Mouse (Mus musculus) left cerebral cortex, adult 9 months (tissue): ENCODE measurements around the gene Gimap7.

Experiments used
- DNase-seq, 2 experiments: peaks; one replicate each; pipeline ENCODE4 v3.0.0; 2022; ENCODE audit warnings: low spot score in 2 of 2

Gene Gimap7

GRCm38 (mm10) chr6:48741273-48741672, 22.9 kb downstream of the Gimap7 start:
- no peak for DNase-seq

DNA sequence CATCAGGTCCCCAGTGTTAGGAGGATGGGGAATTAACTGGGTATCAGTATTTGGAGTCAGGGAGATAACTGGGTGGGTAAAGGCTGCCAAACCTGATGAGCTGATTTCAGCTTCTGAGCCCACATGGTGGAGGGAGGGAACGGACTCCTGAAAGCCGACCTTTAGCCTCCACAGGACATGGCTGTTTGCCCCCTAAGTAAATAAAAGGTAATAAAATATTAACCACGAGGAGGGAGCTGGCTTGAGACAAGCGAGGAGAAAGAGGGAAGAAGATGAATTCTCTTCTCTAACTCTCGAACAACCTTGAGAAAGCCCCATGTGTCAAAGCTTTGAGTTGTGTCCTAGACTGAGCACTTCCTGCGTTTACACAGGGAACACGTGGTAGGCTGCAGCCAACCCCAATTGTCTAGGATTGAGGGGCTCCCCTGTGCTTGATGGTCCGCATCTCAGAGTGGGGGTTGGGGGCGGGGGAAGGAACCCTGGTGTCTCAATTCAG, 23.3 kb downstream of the Gimap7 start:
- no peak for DNase-seq

GRCm38 (mm10) chr6:48742422-48743351, 24.3 kb downstream of the Gimap7 start:
- peak in 1 of 2 experiments; percentile 13 for DNase-seq

- DNase-seq = no peak
These were observed 27.1 kb downstream of the Gimap7 start for GRCm38 (mm10) chr6:48745490-48745889.

DNA sequence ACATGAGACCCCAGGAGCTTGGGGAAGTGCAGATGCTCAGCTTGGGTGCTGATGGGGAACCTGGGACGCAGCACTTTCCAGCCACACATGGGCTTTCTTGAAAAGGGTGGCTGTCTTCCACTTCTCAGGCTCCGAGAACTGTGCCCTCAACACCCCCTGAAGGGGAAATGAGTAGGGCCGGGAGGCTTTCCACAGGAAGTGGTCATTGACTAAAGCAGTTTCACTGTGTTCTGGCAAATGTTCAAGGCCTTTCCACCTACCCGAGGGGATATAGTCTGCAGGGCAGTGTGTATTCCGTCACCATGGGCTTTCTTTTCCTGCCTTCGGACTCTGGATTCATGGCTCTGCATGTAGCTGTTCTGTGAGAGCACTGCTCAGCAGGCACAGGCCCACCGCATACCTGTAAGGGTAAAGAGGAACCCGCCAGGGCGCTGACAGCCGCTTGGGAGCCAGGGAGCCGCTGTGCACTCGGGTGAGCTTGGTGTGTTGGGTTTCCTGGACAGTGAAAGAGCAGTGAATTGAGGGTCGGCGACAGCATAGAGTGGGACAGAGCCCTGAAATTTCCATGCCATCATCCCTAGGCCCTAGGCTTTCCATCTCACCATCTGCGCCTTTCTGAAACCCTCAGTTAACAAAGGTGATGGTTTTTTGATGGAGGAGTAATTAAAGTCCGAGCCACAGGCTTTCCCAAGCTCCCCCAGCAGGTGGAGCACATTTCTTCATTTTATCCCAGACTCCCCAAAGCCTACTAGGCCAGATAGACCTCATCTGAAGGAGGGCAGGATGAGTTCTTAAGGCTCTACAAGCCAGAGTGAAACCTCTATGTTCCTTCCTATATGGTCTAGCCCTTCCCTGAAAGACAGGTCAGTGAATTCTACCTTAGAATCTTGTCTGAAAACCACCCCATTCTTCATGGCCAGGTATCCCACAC, 27.8 kb downstream of the Gimap7 start, which contains the start of gene Gimap5:
Gimap5 (plus strand) TSS at position 239 of the 931 bp plus-strand sequence.
- peak in 1 of 2 experiments; percentile 16 for DNase-seq

DNA sequence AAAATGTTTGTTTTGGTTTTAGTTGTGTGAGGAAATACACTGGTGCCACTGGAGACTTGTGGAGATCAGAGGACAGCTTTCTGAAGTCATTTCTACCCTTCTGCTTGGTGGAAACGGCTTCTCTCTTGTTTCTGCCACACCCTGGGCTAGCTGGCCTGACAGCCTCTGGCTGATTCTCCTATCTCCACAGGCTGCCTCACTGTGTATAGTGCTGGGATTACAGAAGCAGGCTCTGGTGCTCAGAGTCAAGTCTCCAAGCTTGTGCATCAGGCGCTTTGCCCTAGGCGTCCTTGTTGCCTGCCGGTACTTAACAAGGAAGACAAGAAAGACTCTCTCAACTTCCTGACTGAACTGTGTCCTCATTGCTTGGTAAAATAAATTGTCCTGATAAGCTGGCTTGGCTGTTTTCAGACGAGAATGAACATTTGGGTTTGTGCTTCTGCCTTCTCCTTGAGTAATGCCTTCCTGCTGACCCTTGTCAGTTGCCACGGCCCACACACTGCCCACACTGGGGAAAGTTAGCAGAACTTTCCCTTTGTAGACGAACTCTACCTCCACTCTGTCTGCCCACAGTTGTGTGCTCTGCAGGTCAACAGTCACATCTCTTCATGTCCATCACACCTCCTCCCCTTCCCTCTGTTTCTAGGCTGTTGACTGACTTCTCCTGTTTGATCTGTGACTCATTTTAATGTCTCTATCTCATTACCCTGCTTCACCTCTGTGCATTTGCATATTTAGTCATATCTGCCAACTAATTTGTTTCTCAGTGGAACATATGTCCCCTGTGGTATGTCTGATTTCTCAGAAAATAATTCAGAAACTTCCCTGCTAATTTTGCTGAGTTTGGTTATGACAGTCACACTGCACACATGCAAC, 28.9 kb downstream of the Gimap7 start:
- DNase-seq = no peak

DNA sequence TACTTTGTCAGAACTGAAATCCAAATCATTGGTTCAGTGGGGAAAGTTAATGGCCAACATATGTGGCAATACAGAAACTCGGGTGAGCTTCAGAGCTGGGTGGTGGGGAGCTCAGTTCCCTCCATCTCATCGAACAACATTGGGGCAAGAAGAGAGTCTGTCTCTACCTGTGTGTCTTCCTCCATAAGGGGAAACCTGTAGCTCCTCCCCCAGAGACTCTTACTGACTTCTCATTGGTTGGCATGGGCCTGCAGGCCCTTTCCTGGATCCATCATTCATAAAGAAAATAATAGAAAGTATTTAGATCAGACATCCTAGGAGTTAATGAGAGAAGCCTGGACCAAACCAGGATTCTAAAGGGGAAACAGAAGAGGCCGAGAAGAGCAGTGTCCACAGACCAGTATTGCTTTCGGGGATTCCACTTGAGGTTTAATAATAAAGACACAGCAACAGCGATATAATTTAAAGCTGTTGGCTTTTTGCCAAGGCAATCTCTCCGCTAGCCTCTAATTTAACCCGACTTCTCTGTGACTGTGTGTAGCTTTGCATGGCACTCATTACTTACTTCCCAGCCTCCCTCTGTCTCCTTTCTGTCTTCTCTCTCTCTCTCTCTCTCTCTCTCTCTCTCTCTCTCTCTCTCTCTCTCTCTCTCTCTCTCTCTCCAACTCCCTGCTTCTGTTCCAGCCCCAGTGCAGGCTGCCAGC, 45.3 kb downstream of the Gimap7 start:
- no peak for DNase-seq

DNA sequence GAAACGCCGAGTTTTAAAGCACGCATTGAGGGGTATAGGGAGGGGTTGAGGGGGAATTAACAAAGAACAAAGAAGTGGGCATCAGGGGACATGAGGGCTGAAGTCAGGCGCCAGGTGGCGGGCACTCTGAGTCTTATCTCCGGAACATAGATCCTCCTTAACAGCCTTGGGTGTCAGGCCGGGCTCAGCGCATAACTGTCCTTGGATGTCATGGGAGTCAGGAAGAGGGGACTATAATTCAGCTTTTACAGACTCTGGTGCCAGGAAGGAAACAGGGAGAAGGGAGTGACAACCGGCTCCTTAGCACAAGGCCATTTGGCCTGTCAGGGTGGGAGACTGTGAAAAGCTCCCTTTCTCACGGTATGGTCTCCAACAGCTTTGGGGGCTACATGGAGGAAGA, 46.1 kb downstream of the Gimap7 start:
- DNase-seq = no peak

GRCm38 (mm10) chr6:48768178-48768869, 49.9 kb downstream of the Gimap7 start:
- DNase-seq = no peak

GRCm38 (mm10) chr6:48768933-48769332, 50.5 kb downstream of the Gimap7 start:
- no peak for DNase-seq

- no peak for DNase-seq
These were observed 52.3 kb downstream of the Gimap7 start, which contains the start of gene Gimap3 for GRCm38 (mm10) chr6:48770696-48771095. Gene Gimap3 (minus strand): TSS chr6:48770851.

DNA sequence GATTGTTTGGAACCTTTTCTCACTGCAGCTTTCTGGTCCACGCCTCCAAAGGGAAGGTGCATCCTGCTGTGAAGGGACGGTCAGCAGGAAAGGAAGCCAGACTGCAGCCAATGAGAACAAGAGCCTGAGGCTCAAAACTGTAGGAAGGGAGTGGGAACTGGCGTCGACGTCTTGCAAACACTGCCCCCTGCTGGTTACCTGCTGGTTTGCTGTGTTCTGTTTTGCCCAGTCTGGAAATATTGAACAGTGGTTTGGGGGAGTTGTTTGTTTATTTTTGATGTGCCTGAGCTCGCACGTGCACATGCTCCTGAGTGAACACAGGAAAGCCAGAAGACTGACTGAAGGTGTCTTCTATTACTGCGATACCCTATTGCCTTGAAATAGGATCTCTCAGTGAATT, 53.6 kb downstream of the Gimap7 start:
- peak in 1 of 2 experiments; percentile 78 for DNase-seq
